Mouse (Mus musculus): ENCODE measurements at regions not wholly inside any gene's neighbourhood (a gene's known extent, or its start where the extent isn't known, plus 50 kb on each side); places are given as distances from the start of the nearest gene placed in this dataset.

DNA sequence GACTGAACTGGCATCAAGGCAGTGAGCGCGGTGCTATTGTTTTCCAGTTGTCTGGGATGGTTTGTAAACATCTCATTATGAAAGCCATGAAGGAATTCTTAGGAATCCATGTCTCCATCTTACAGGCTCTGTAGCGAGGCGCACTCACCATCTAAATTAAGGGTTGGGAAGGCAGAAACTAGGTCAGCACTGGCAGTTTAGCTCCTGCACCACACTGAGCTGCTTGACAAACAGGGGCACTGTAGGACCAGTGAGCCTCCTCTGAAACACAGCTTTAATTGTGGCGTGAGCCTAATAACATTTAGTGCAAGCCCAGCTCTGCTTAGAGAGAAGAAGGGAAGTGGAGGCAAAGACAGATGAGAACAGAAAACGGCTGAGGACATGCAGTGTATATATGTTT lies 387.1 kb upstream of the Slc35b3 start:
- 89% methylated on average over 6 of the region's 6 CpGs for WGBS

GRCm38 (mm10) chr13:39334874-39335273 lies 374.2 kb upstream of the Slc35b3 start:
- Histone ChIP-seq H3K27me3 (no peaks in the 10 kb centered on the region), H3K9me3 (replicated peaks) (no peaks in the 10 kb centered on the region), H3K4me3 (replicated peaks) (no peak overlapping the region), H3K4me2 (no peak overlapping the region), H3K27ac (no peak overlapping the region), H3K9ac (no peak overlapping the region), H3K4me1 (no peaks in the 10 kb centered on the region), H3K36me3 (no peaks in the 10 kb centered on the region)
- no peak for ATAC-seq (replicated peaks; ENCODE audit: low FRiP score)
- WGBS = 63% methylated on average over 7 of the region's 7 CpGs

More for the DNA sequence above, 387.1 kb upstream of the Slc35b3 start:
- Histone ChIP-seq H3K36me3 (no peaks in the 10 kb centered on the region), H3K27ac (no peak overlapping the region), H3K9ac (no peak overlapping the region), H3K4me2 (no peak overlapping the region), H3K27me3 (no peaks in the 10 kb centered on the region), H3K4me1 (no peaks in the 10 kb centered on the region), H3K9me3 (replicated peaks) (no peaks in the 10 kb centered on the region), H3K4me3 (replicated peaks) (no peak overlapping the region)
- no peak for ATAC-seq (replicated peaks; ENCODE audit: low FRiP score)

- Histone ChIP-seq H3K9ac (no peak overlapping the region), H3K4me1 (no peaks in the 10 kb centered on the region), H3K9me3 (replicated peaks) (no peaks in the 10 kb centered on the region), H3K4me2 (no peak overlapping the region), H3K36me3 (no peaks in the 10 kb centered on the region), H3K27ac (no peak overlapping the region), H3K27me3 (no peaks in the 10 kb centered on the region), H3K4me3 (replicated peaks) (no peak overlapping the region)
- ATAC-seq (replicated peaks; ENCODE audit: low FRiP score) = no peak
- 88% methylated on average over 3 of the region's 3 CpGs for WGBS
Measured at GRCm38 (mm10) chr13:39329794-39330193, 369.1 kb upstream of the Slc35b3 start.

DNA sequence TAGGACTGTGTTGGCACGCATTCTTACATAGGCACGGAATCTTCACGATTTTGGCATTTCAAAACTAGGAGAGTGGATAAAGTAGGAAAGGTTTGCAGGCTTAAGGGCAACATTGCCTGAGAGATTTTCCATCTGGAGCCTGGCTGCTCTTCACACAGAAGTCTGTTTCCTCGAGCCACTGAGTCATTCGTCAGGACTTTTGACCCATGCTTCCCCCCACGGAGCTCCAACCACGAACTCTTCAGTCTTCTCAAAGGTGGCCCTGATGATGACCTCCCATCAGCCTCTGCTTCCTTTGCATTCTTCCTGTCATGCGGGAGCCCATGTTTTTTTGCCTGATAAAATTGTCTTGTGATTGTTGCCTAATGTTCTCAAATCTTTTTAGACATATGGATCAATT lies 365.5 kb upstream of the Slc35b3 start:
- H3K9ac ChIP-seq = no peak overlapping the region
- no peak for ATAC-seq (replicated peaks; ENCODE audit: low FRiP score)
- 48% methylated on average over 8 of the region's 8 CpGs for WGBS
- H3K27ac ChIP-seq = no peak overlapping the region
- no peaks in the 10 kb centered on the region for H3K4me1 ChIP-seq
- H3K27me3 ChIP-seq = no peaks in the 10 kb centered on the region
- H3K9me3 ChIP-seq (replicated peaks) = no peaks in the 10 kb centered on the region
- H3K4me2 ChIP-seq = no peak overlapping the region
- H3K36me3 ChIP-seq = no peaks in the 10 kb centered on the region
- H3K4me3 ChIP-seq (replicated peaks) = no peak overlapping the region

- Histone ChIP-seq H3K27me3 (no peaks in the 10 kb centered on the region), H3K4me3 (replicated peaks) (no peak overlapping the region), H3K36me3 (no peaks in the 10 kb centered on the region), H3K9me3 (replicated peaks) (no peaks in the 10 kb centered on the region), H3K4me1 (no peaks in the 10 kb centered on the region), H3K27ac (no peak overlapping the region), H3K9ac (no peak overlapping the region), H3K4me2 (no peak overlapping the region)
- ATAC-seq (replicated peaks; ENCODE audit: low FRiP score) = no peak
- 74% methylated on average over 3 of the region's 3 CpGs for WGBS
Measured at GRCm38 (mm10) chr13:39321111-39321510, 360.4 kb upstream of the Slc35b3 start.

DNA sequence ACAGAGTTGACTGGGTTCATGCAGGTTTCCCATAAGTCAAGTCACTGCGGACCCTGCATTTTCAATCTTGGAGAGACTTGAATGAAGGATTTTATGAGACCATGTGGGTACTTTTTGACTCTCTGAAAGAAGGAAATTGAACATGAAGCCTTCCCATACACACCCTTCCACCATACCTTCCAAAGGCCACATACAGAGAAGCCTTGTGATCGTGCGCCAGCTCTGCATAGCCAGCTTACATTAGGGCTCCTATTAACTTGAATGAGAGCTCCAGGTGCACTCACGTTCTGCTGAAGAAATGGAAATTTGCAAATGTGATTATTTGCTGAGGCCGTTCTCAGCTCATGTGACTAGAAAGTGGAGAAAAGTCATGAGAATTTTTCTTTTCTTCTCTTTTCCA lies 349.1 kb upstream of the Slc35b3 start:
- H3K4me3 ChIP-seq (replicated peaks) = no peak overlapping the region
- ATAC-seq (replicated peaks; ENCODE audit: low FRiP score) = no peak
- no peak overlapping the region for H3K4me2 ChIP-seq
- H3K4me1 ChIP-seq = no peaks in the 10 kb centered on the region
- H3K27me3 ChIP-seq = no peaks in the 10 kb centered on the region
- no peak overlapping the region for H3K9ac ChIP-seq
- no peak overlapping the region for H3K27ac ChIP-seq
- no peaks in the 10 kb centered on the region for H3K9me3 ChIP-seq (replicated peaks)
- 93% methylated on average over 5 of the region's 5 CpGs for WGBS
- no peaks in the 10 kb centered on the region for H3K36me3 ChIP-seq

DNA sequence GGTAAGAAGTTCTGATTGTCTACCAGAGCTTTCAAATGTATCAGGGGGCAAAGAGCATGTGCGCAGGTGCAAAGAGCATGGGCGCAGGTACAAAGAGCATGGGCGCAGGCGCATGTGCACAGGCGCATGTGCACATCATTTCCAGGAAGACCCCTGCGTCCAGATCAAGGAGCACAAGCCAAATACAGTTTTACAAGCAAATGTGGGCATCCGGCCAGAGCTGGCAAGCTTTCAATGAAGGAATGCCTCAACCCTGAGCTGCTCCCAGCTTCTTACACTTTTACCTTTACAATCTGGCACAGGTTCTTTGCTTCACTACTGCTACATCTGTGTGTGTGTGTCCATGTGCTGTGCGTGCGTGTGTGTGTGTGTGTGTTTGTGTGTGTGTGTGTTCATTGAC lies 347.2 kb upstream of the Slc35b3 start:
- ATAC-seq (replicated peaks; ENCODE audit: low FRiP score) = no peak
- H3K36me3 ChIP-seq = no peaks in the 10 kb centered on the region
- H3K9ac ChIP-seq = no peak overlapping the region
- 83% methylated on average over 9 of the region's 9 CpGs for WGBS
- no peak overlapping the region for H3K27ac ChIP-seq
- no peaks in the 10 kb centered on the region for H3K9me3 ChIP-seq (replicated peaks)
- H3K4me3 ChIP-seq (replicated peaks) = no peak overlapping the region
- H3K4me2 ChIP-seq = no peak overlapping the region
- no peaks in the 10 kb centered on the region for H3K27me3 ChIP-seq
- no peaks in the 10 kb centered on the region for H3K4me1 ChIP-seq

DNA sequence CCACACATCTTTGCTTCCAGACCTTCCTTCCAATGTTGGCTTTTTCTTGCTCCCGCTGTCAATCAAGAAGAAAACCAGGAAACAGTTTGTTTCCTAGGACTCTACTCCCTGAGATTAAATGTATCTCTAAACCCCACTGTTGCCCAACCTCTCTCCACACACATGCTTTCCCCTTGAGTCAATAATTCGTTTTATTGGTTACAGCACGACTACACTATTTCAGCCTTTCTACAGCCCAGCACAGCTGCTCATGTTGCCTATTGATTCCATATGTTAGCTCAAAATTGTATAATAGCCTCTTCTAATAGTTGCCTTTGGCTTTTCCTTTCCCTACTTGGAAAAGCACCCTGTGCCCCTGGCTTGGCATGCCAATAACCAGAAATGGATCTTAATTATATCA lies 346.2 kb upstream of the Slc35b3 start:
- H3K4me2 ChIP-seq = no peak overlapping the region
- H3K27me3 ChIP-seq = no peaks in the 10 kb centered on the region
- no peaks in the 10 kb centered on the region for H3K9me3 ChIP-seq (replicated peaks)
- H3K4me1 ChIP-seq = no peaks in the 10 kb centered on the region
- ATAC-seq (replicated peaks; ENCODE audit: low FRiP score) = no peak
- no peak overlapping the region for H3K4me3 ChIP-seq (replicated peaks)
- no peak overlapping the region for H3K27ac ChIP-seq
- WGBS = 78% methylated on average over 3 of the region's 3 CpGs
- no peaks in the 10 kb centered on the region for H3K36me3 ChIP-seq
- no peak overlapping the region for H3K9ac ChIP-seq

DNA sequence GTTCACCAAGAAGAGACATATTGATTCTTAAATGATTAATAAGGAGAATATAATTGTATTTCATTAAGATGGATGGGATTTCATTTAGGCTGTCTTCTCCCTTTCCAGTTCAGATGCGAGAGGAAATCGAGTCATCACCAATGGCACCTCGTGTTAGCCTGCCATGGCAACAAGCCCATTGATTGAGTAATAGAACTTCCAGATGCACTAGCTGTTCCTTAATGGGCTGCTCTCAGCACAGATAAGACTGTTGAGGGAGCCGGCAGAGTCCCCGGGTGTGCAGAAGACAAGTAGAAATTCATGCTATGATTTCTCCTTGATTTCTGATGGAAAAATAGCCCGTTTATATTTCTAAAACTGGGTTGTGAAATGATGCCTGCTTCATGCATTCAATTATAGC lies 336.5 kb upstream of the Slc35b3 start:
- WGBS = 86% methylated on average over 6 of the region's 6 CpGs
- no peak overlapping the region for H3K4me3 ChIP-seq (replicated peaks)
- no peak overlapping the region for H3K4me2 ChIP-seq
- H3K9me3 ChIP-seq (replicated peaks) = no peaks in the 10 kb centered on the region
- no peaks in the 10 kb centered on the region for H3K27me3 ChIP-seq
- no peaks in the 10 kb centered on the region for H3K36me3 ChIP-seq
- H3K9ac ChIP-seq = no peak overlapping the region
- no peak for ATAC-seq (replicated peaks; ENCODE audit: low FRiP score)
- no peaks in the 10 kb centered on the region for H3K4me1 ChIP-seq
- H3K27ac ChIP-seq = no peak overlapping the region

- Histone ChIP-seq H3K4me2 (no peak overlapping the region), H3K27me3 (no peaks in the 10 kb centered on the region), H3K9ac (no peak overlapping the region), H3K36me3 (no peaks in the 10 kb centered on the region), H3K4me1 (no peaks in the 10 kb centered on the region), H3K4me3 (replicated peaks) (no peak overlapping the region), H3K27ac (no peak overlapping the region), H3K9me3 (replicated peaks) (no peaks in the 10 kb centered on the region)
- WGBS = 81% methylated on average over 5 of the region's 6 CpGs
- ATAC-seq (replicated peaks; ENCODE audit: low FRiP score) = no peak
Measured at GRCm38 (mm10) chr13:39290216-39290960, 329.7 kb upstream of the Slc35b3 start.

GRCm38 (mm10) chr13:39282272-39282671 lies 321.6 kb upstream of the Slc35b3 start:
- Histone ChIP-seq H3K9ac (no peak overlapping the region), H3K36me3 (no peaks in the 10 kb centered on the region), H3K9me3 (replicated peaks) (no peaks in the 10 kb centered on the region), H3K4me1 (0 out of 2 replicates have a peak, but pooled peaks cover 3% of the 10 kb centered on the region), H3K27ac (no peak overlapping the region), H3K4me2 (no peak overlapping the region), H3K4me3 (replicated peaks) (no peak overlapping the region), H3K27me3 (no peaks in the 10 kb centered on the region)
- 96% methylated on average over 2 of the region's 2 CpGs for WGBS
- ATAC-seq (replicated peaks; ENCODE audit: low FRiP score) = no peak

DNA sequence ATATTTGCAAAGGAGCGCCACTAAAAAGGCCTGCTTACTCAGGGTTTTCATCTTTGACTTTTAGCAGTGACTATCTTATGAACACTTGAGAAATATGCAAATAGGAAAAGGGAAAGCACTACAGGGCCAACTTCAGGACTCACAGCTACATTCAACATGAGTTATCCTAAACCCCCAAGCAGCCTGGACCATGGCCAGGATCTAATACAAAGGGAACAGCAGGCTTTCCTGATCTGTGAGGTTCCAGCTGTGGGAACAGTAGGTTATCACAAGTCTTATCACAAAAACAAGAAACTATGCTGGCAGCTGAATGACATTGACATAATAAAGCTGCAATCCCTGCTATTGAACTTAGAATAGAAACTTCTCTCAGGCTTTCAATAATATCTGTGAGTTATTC lies 317.4 kb upstream of the Slc35b3 start:
- no peak overlapping the region for H3K27ac ChIP-seq
- H3K4me2 ChIP-seq = no peak overlapping the region
- no peaks in the 10 kb centered on the region for H3K4me1 ChIP-seq
- H3K9me3 ChIP-seq (replicated peaks) = no peaks in the 10 kb centered on the region
- ATAC-seq (replicated peaks; ENCODE audit: low FRiP score) = no peak
- no peaks in the 10 kb centered on the region for H3K36me3 ChIP-seq
- no peaks in the 10 kb centered on the region for H3K27me3 ChIP-seq
- no peak overlapping the region for H3K4me3 ChIP-seq (replicated peaks)
- no peak overlapping the region for H3K9ac ChIP-seq
- WGBS = 86% methylated on average over 1 of the region's 1 CpGs

DNA sequence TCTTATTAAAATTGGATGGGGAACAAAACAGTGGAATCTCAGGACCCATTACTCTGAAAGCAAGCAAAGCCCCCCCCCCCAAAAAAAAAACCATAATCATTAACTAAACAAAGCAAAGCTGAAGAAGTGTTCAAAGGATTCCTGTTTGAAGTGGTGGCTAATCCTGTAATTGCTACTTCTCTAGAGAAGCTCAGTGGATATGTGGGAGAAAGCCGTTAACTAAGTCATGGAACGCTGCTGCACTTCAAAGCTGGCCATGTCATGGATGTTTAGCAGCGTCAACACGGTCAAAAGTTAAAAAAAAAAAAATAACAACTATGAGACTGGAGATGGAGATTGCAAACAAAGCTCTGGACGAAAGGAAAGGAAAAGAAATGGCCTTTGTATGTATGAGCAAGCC lies 305.3 kb upstream of the Slc35b3 start:
- Histone ChIP-seq H3K27me3 (no peaks in the 10 kb centered on the region), H3K4me1 (no peaks in the 10 kb centered on the region), H3K4me3 (replicated peaks) (no peak overlapping the region), H3K36me3 (no peaks in the 10 kb centered on the region), H3K27ac (no peak overlapping the region), H3K9ac (no peak overlapping the region), H3K9me3 (replicated peaks) (no peaks in the 10 kb centered on the region), H3K4me2 (no peak overlapping the region)
- WGBS = 31% methylated on average over 5 of the region's 5 CpGs
- ATAC-seq (replicated peaks; ENCODE audit: low FRiP score) = peak; percentile 77
